8 mouse cellular contexts compared by ENCODE assay signal in the genomic region with DNA sequence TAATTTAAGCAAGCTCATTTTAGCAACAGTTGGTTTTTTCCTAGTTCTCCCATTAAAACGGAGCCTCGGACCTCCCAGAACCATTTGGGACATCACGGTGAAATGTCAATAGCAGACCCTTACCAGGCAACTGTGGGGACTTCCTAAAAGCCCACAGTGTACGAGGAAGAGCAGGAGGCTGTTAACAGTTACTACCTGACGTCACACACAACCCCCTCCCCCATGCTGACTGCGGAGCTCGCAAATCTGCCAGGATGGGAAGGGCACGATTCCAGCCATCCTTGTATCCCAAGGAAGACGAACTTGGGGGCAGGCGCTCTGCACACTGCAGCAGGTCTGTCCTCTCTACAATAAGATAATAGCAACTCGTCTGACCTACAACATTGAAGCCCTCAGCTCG. TPM values are rescaled to one million over a fixed set of nuclear protein-coding genes. Genes with fewer than 3 reads are reported as not detected.
DNase-seq lines count a peak whose midpoint lies in the region; ATAC-seq and TF ChIP-seq lines count a peak whose summit lies in the region.

Gene Aqp9, minus strand, starts transcription at position 172 of the 400 bp plus-strand sequence.

- peak within 1 kb of the TSS; percentile 64 for H3K27ac ChIP-seq in layer of hippocampus, adult 2 months
- peak within 1 kb of the TSS; percentile 21 for H3K27ac ChIP-seq in forebrain, postnatal 0 days (ENCODE audit: low read depth, low read length)
- peak within 1 kb of the TSS; percentile 47; the same call in 1 of the 2 replicates for H3K27ac ChIP-seq in midbrain, embryonic 13.5 days

- H3K4me3 ChIP-seq in layer of hippocampus, adult 2 months: no peak within 1 kb of the TSS
- no peak within 1 kb of the TSS for H3K4me3 ChIP-seq in forebrain, postnatal 0 days (ENCODE audit: low read depth, low read length)
- no peak within 1 kb of the TSS for H3K4me3 ChIP-seq in midbrain, embryonic 13.5 days (replicated peaks)

- no peak for DNase-seq in adrenal gland, postnatal 10 days
- no peak for DNase-seq in adrenal gland, adult (ENCODE audit: inconsistent age in 2 of 2, low spot score in 1 of 2)
- DNase-seq in layer of hippocampus, adult 2 months (ENCODE audit: low spot score in 2 of 2): no peak
- no peak for DNase-seq in layer of hippocampus, postnatal 14 days (ENCODE audit: low spot score in 2 of 2)
- peak; percentile 29 for DNase-seq in forebrain, postnatal 0 days
- no peak for DNase-seq in gastrocnemius, adult 18-20 months (ENCODE audit: low spot score)
- no peak for DNase-seq in urinary bladder, postnatal 4 days (ENCODE audit: low spot score in 2 of 2)

- H3K4me1 ChIP-seq in forebrain, postnatal 0 days (ENCODE audit: insufficient read depth): no peaks in the 10 kb centered on the region; the same call in 1 of the 2 replicates
- H3K4me1 ChIP-seq in midbrain, embryonic 13.5 days (replicated peaks): peaks cover 12% of the 10 kb centered on the region

- 25% methylated on average over 12 of the region's 12 CpGs for WGBS in forebrain, postnatal 0 days
- 48% methylated on average over 12 of the region's 12 CpGs for WGBS in midbrain, embryonic 13.5 days

- no peaks in the 10 kb centered on the region for H3K9me3 ChIP-seq in forebrain, postnatal 0 days (ENCODE audit: low read length)
- no peaks in the 10 kb centered on the region for H3K9me3 ChIP-seq in midbrain, embryonic 13.5 days

- H3K9ac ChIP-seq in forebrain, postnatal 0 days: peak within 1 kb of the TSS; percentile 10; the same call in 1 of the 2 replicates
- no peak within 1 kb of the TSS for H3K9ac ChIP-seq in midbrain, embryonic 13.5 days (replicated peaks)

- H3K27me3 ChIP-seq in forebrain, postnatal 0 days (ENCODE audit: insufficient read depth, low read length): no peaks in the 10 kb centered on the region
- H3K27me3 ChIP-seq in midbrain, embryonic 13.5 days: no peaks in the 10 kb centered on the region

- ATAC-seq in forebrain, postnatal 0 days: no peak; the same call in 1 of the 2 replicates
- no peak for ATAC-seq in midbrain, embryonic 13.5 days

- no peaks in the 10 kb centered on the region for H3K36me3 ChIP-seq in forebrain, postnatal 0 days (ENCODE audit: insufficient read depth)
- H3K36me3 ChIP-seq in midbrain, embryonic 13.5 days: no peaks in the 10 kb centered on the region

- H3K4me2 ChIP-seq in forebrain, postnatal 0 days (ENCODE audit: low read depth): peak within 1 kb of the TSS; percentile 28
- H3K4me2 ChIP-seq in midbrain, embryonic 13.5 days (replicated peaks): no peak within 1 kb of the TSS

- no peak for TF ChIP-seq CTCF in layer of hippocampus, adult 2 months (conservative IDR thresholded peaks at IDR 0.05)
- no peak for TF ChIP-seq CTCF in forebrain, postnatal 0 days (IDR thresholded peaks at IDR 0.05; ENCODE audit: low read depth)

RNA-seq across cellular contexts. Expression of gene Aqp9, which starts in this region (rescaled TPM):
- 10 to 100 TPM; 17.2 to 35.8 TPM for total RNA-seq in adrenal gland, postnatal 10 days (2021)
- total RNA-seq in layer of hippocampus, adult 2 months (2021): 1 to 10 TPM; 1.5 to 3.5 TPM
- 1 to 10 TPM; 2.1 to 2.3 TPM for total RNA-seq in layer of hippocampus, postnatal 14 days (2021)
- 0.48 and 0.62 TPM in 2 replicates for total RNA-seq in forebrain, postnatal 0 days (2014; rRNA removed)
- polyA plus RNA-seq in forebrain, postnatal 0 days (2015; fragmentation: Nextera tagmentation; extraction: Ambion mirVana): 1.2 and 2.3 TPM in 2 replicates
- 0.43 and 0.58 TPM in 2 replicates for polyA plus RNA-seq in midbrain, embryonic 13.5 days (2015; fragmentation: Nextera tagmentation; extraction: Ambion mirVana)
- total RNA-seq in gastrocnemius, adult 18-20 months (2021): under 1 TPM in 1 of 2 experiments, not detected in 1; 0.24 TPM

Comparison
In these comparisons a context has a peak if more than half of its experiments do, and no peak if none do; other contexts are left out.
1. RNA of gene Aqp9 (total RNA-seq): 17.2 to 35.8 TPM in adrenal gland, postnatal 10 days; 1.5 to 3.5 TPM in layer of hippocampus, adult 2 months, 2.1 to 2.3 TPM in layer of hippocampus, postnatal 14 days, 0.48 to 0.62 TPM in forebrain, postnatal 0 days and 0.24 TPM in gastrocnemius, adult 18-20 months; every median in the first group is over 4 times any median in the second.
2. Peak in every context shown above with its lines, with median percentiles within 50 percentile points of each other: H3K27ac ChIP-seq.